Mouse (Mus musculus) kidney, adult 9 months (tissue): Measurements from ENCODE around the gene Acot6.

Experiments used
- DNase-seq: peaks from one replicate; pipeline ENCODE4 v3.0.0; 2022

Acot6 gene

DNA sequence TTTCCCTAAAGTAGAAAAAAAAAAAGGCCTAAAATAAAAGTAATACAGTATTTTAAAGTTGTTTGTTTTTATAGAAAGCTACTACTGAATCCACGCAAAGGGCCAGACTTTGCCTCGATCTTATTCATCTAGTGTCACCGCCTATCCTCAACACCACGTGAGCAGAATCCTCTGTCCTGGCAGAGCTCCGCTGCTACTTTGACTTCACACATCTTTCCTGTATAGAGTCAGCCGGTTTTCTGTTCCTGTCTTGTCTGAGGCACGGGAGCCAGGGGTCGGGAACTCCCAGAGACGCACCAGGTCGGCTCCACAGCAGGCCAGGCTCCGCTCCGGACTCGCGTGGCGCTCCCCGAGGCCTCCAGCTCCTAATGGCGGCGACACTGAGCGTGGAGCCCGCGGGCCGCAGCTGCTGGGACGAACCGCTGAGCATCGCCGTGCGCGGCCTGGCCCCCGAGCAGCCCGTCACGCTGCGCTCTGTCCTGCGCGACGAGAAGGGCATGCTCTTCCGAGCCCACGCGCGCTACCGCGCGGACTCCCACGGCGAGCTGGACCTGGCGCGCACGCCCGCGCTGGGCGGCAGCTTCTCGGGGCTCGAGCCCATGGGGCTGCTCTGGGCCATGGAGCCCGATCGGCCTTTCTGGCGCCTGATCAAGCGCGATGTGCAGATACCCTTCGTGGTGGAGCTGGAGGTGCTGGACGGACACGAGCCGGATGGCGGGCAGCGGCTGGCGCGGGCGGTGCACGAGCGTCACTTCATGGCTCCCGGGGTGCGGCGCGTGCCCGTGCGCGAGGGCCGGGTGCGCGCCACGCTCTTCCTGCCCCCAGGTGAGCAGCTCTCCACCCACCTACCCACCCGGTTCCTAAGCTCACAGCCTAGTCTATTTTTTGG is at the start of gene Acot6:
Gene Acot6, plus strand, starts transcription at position 51 of the 889 bp plus-strand sequence.
- DNase-seq = peak; percentile 64

DNA sequence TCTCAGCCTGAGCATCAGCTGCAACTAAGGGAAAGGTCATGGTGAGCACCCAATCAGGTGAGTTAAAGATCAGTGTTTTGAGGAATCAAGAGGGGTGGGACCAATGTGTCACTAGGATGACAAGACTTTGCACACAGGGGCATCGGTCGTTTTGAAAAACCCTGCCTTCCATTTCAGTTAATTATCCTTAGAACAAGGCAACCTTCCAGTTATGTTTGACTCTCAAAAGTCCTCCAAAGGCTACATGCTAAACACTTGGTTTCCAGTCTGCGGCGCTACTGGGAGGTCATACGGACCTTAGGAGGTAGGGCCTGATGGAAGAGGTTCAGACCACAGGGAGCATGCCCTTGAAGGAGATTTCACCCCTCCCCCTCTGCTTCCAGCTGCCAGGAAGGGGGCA is 49.7 kb upstream of the Acot6 start:
- peak; percentile 92 for DNase-seq

DNA sequence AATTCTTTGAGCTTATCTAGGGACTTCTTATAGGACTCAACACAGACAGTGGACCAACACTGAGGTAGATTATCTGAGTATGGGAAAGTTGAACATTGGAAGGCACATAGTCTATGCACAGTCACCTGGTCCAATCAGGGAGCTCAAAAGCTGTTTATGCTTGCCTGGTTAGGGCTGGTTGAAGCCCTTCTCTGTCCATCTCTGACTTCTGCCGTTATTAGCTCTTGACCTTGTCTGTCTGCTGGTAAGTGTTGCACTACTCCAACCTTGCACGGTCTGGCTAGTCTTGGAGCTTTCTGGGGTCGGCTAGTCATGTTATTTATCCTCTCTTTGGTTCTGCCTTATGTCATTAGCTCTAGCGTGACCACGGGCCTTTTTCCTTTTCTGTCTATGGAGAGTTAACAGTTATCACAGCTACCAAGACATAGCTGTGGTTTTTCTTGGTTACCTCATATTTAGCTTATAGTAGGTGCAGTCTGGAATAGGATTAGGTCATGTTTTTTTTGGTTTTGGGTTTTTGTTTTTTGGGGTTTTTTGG is 48.4 kb upstream of the Acot6 start, which contains the start of gene Acot3:
Gene Acot3, plus strand, starts transcription at position 208 of the 538 bp plus-strand sequence.
- no peak for DNase-seq

DNA sequence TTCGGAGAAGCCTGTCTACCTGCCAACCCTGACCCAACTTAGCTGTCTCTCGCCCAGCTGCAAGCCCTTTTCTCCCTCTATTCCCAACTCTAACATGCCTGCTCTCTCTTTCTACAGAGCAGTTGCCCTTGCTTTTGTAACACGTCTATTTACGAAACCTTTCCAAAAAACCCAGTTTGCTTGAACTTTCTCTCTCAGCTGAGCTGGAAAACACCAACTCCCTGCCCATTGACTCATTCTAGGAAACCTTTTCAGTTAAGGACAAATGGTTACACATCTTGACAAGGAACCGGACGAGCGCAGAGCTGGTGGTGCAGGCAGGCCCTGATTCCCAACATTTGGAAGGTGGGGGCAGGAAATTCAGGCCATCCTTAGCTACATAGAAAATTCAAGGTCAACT is 47.8 kb upstream of the Acot6 start:
- DNase-seq = peak; percentile 53

DNA sequence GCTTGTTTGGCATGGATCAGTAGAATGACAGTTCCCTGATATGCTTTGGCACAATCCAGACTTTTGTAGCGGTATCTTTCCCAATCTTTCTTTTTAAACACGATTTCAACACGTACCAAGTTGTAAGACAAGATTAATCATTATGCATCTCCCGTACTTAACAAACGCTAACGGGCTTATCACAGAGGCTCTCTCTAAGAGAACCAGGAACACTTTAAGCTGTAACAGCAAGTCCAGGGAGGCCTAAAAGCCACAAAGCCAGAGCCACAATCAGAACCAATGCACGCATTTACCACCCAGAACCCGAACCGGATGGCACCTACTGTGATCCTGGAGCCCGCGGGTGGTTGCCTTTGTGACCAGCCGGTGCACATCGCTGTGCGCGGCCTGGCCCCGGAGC is 47.3 kb upstream of the Acot6 start:
- DNase-seq = no peak

DNA sequence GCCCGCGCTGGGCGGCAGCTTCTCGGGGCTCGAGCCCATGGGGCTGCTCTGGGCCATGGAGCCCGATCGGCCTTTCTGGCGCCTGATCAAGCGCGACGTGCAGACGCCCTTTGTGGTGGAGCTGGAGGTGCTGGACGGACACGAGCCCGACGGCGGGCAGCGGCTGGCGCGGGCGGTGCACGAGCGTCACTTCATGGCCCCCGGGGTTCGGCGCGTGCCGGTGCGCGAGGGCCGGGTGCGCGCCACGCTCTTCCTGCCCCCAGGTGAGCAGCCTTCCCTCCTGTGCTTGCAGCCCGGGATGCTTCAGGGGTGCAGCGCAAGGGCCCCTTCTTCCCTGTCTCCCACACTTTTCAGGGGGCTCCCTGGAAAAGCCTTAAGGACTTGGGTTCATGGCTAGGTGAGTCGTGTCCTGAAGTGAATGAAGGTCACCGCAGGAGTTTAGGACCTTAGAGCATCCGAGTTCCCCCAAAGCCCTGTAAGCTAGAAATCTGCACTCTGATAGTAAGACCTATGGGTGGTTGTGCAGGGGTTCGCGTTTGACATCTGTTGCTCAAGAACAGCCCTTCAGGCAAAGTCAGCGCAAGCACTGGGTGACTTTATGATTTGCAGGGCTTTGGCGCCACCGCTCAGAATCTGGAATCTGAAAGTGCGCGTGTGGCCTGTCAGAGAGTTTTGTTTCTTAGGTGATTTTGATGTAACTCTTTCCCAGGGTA is 46.6 kb upstream of the Acot6 start:
- peak; percentile 73 for DNase-seq

DNA sequence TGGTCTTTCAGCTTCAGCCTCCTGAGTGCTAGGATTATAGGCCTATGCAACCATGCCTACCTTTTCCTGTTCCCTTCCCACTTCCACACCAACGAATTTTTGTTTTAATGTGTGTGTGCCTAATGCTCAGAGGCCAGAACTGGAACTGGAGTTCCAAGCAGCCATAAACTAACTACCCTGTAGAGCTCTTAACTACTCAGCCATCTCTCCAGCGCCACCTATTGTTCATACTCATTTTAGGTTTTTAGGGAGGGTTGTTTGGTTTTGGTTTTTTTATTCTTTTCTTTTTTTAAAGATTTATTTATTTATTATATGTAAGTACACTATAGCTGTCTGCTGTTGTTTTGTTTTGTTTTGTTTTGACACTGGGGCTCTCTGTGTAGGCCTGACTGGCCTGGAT is 39.5 kb upstream of the Acot6 start:
- peak; percentile 65 for DNase-seq

DNA sequence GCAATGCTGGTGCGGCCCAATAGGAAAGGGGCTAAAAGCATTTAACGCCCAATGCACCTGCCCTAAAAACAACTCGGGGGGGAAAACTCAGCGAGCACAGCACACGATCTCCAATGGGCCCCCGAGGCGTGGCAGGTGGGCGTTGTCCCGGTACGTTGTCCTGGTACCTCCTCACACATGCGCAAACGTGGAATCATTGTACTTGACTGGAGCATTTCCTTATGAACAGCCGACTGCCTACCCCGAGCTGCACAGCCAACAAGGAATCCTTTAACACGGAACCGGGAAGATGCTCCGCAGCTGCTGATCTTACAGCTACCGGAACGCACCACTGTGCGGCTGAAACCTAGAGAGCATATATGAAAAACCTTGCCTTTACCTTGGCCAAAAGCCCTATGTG is 38.1 kb upstream of the Acot6 start:
- no peak for DNase-seq

DNA sequence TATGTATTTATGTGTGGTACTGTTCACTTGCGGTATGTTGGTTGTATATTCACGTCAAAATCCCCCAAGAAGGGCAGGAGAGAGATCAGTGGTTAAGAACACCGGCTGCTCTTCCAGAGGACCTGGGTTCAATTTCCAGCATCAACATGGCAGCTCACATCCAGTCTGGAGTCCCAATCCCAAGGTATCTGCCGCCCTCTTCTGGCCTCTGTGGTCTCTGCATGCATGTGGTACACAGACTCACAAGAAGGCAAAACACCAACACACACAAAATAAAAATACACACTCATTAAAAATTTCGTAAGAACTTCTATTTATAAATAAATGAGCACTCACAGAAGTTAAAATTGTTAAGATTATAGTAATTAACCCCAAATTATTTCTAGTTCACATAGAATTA is 37.2 kb upstream of the Acot6 start:
- DNase-seq = peak; percentile 45

DNA sequence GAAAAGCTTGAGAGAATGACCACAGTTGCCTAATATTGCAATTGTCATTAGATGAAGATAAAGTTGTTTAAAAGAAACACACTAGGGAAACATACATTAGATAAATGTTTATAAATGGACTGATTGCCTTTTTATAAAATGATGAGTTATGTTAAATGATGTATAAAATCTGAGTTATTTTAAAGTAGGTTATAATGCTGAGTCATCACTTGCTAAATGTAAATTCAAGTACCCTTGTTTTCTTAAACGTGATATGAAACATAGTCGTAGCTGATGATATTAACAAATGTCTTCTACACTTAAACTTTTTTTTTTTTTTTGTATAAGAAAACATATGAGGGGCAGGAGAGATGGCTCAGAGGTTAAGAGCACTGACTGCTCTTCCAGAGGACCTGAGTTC is 36.6 kb upstream of the Acot6 start:
- DNase-seq = no peak

DNA sequence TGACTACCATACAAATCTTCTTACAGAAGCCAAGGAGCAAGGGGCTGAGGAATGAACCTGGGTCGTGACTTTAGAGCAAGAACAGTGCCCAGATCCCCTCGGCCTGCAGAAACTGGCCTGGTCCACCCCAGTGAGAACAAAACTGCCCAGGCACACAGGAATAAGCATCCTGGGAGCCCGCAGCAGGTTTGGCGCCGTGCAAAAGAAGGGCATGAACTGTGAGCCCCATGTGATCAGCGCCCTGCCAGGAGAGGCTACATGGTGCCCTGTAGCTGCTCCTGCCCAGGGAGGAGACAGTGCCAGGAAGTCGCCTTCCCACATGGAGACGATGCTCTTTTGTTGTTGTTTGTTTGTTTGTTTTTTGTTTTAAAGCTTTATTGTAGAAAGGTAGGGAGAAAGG is 35.8 kb upstream of the Acot6 start:
- DNase-seq = peak; percentile 61

DNA sequence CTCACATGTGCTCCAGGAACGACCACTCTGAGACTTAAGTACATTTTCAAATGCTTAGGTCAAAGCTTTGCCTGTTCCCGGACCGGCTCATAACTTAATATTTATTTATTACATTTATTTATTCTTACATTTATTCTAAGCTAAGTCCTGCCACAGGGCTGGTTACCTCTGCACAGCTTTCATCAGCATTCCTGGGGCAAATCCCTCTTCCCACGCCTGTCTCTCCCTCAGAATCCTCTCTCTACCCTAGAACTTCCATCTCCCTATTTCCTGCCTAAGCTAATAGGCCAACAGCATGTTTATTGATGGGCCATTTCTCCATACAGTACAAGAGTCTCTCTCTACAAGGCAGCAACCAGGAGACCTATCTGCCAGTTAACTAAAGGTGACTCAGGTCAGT is 32.7 kb upstream of the Acot6 start:
- DNase-seq = no peak

DNA sequence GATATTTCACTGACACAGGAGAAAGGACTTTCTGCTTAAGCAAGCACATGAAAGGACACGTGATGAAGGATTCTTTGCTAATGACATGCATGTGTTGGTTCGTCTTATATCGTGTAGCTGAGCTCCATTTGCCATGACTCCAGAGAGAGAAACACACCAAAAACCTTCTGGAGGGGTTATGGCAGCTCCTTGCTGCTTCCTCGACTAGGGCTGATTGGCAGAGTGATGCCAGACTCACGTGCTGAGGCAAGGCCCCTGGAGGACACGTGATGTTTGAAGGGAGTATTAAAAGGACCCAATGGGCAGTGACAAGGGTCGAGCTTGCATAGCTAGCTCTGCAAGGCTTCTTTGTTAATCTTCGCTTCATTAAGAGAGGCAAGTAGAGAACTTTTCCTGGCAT is 32.2 kb upstream of the Acot6 start:
- DNase-seq = no peak

DNA sequence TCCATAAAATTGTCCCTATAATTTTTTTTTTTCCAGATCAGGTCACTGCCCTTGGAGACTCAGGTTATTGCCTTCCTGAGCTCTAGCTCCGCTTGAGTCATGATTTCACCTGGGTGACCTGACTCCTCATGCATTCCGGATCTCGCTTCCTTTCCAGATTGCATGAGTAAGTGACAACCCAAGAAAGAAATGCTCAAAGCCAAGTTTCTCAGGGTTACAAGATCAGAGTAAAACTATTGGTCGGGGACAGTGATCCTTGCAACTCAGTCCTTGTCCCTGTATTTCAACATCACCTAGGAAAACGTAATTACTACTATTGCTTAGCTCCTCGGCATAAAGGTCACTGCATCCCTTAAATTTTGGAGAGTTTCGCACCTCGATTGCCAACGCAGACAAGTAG is 31.5 kb upstream of the Acot6 start, which contains the start of gene Acot5:
Gene Acot5, plus strand, starts transcription at position 340 of the 400 bp plus-strand sequence.
- peak; percentile 45 for DNase-seq

DNA sequence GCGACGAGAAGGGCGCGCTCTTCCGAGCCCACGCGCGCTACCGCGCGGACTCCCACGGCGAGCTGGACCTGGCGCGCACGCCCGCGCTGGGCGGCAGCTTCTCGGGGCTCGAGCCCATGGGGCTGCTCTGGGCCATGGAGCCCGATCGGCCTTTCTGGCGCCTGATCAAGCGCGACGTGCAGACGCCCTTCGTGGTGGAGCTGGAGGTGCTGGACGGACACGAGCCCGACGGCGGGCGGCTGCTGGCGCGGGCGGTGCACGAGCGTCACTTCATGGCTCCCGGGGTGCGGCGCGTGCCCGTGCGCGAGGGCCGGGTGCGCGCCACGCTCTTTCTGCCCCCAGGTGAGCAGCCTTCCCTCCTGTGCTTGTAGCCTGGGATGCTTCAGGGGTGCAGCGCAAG is 30.9 kb upstream of the Acot6 start:
- peak; percentile 48 for DNase-seq

DNA sequence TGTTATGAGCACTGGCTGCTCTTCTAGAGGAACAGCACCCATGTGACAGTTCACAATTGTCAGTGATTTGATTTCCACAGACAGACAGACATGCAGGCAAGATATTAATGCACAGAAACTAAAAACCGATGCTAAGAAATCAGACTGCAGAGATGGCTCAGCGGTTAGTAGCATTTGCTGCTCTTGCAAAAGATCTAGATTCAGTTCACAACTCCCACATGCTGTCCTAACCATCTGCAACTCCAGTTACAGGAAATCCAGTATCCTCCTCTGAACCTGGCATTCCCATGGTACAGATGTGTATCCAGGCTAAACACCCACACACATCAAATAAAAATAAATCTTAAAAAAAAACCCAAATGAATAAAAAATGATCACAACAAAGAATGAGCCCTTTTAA is 28.8 kb upstream of the Acot6 start:
- no peak for DNase-seq

DNA sequence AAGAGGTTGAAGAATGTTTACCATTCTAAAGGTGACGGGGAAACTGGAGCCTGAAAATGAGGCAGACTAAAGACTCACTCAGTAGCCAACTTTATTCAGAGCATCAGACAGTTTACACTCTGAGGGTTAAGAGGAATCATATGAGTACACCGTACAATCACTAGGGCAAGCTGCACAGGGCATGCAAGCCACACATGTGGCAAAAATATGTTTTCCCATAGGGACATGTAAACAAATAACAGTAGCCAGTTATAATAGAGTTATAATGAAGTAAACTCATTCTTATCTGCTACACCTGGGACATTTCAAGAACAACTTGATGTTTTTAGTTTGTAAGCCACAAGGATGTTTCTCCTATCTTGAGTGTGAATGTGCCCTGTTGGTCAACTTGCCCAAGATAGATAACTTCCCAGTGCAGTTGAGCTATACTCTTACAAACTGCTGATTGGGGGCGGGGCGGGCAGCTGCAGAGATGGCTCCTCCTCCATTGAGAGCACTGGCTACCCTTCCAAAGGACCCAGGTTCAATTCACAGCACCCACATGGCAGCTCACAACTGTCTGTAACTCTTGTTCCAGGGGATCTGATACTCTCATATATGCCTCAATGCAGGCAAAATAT is 23.0 kb upstream of the Acot6 start:
- DNase-seq = no peak

DNA sequence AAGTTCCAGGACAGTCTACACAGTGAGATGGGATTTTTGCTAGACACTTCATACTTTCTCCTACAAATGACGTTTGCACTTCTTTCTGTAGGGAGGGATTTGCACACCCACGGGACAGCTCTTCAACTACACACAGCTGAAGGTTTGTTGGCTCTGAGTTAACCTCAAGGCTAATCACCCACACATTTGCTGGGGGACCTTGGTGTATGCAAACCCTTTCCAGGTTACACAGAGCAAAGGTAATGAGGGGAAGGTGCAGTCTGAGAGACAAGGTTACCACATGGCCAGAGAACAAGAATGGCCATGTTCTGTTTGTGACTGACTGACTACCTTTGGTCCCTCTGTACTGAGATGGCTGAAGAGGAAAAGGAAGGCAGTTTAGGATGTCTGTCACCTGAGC is 16.6 kb upstream of the Acot6 start:
- no peak for DNase-seq

DNA sequence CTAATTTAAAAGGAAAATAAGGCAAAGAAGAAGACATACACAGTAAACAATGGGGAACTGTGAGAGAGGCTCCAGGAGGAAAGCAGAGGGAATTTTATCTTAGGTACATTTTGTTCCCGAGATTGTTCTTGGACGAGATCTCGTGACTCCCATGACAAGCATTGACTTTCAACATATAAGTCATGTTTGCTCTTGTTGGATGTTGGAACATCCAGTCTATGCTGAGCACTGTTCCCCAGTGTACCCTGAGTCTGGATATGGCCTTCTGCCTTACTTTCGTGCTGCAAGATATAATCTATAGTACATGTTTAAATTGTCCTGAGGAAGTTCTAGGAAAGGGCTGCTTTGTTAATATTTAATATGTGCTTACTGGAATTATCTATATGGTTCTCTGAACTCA is 15.9 kb upstream of the Acot6 start:
- DNase-seq = no peak

DNA sequence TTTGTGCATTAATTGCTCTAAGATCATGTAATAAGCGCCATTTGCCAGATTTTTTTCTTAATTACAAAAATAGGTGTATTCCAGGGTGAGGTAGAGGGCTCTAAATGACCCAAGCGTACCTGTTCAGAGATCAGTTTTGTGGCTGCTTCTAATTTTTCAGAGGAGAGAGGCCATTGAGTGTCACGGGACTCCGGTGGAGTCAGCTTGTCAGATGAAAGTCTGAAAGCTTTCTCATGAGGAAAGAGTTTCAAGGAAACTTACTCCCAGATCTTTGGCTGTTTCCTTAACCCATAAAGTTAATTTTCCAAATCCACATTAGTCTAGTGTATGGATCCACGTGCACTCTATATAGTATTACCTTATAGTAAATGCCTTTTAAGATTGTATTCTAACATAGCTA is 5.8 kb upstream of the Acot6 start:
- peak; percentile 64 for DNase-seq

DNA sequence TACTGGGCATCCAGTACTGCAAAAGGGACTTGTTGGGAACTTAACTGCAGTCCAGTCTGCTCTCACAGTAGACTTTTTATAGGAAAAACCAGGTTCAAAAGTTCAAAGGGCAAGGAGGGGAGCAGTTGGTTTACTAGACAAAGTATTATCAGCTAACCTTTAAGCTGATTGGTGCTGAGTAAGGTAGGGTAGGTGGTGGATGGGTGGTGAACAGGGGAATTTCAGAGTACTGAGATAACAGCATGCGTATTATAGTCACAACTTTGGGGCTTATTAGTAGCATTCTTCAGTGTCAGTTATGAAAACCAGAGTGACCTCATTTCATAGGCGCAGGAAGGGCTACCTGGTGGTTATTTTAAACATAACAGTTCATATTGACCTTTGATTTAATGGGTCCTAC is 849 bp upstream of the Acot6 start:
- no peak for DNase-seq

DNA sequence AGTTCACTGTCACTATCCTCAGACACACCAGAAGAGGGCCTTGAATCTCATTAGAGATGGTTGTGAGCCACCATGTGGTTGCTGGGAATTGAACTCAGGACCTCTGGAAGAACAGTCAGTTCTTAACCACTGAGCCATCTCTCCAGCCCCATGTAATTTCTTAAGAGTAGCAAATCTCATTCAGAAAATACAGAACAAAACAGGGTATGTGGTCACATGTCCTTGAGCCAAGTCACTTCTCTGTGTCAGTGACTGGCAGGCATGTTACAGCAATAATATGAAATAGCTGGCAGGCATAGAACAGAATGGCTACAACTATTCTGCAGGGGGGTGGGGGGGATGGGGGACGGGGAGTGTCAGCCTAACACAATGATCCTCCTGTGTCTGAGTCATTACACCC is 383 bp upstream of the Acot6 start:
- no peak for DNase-seq

DNA sequence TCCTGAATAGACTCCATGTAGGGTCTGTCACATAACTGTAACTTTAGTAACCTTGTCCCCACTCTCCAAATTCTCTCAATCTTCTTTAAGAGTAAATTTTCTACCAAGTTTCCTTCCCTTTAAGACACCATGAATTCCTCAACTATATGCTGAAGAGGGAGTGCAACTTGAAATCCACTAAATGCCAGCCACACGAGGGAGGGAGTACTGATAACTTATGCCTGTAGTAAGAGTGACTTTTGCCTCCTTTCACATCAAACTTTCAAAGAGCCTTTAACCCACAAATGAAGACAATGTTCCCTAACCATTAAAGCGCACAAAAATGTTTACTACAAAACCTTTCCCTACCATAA is 1.0 kb downstream of the Acot6 start:
- DNase-seq = no peak

DNA sequence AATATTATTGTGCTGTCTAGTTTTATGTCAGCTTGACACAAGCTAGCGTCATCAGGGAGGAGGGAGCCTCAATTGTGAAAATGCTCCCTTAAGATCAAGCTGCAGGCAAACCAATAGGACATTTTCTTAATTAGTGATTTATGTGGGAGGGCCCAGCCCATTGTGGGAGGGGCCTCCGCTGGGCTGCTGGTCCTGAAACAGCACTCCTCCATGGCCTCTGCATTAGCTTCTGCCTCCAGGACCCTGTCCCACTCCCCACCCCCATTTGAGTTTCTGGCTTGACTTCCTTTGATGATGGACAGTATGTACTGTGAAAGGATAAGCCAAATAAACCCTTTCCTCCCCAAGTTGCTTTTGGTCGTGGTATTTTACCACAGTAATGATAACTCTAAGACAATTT is 6.6 kb downstream of the Acot6 start:
- no peak for DNase-seq
